Mouse (Mus musculus) embryo, embryonic 10.5 days (tissue): ENCODE results near the gene Polr1d.
A peak's percentile ranks its signal among the peaks of the same experiment; 100 is the strongest.

Experiments
- DNase-seq: peaks from one replicate; pipeline ENCODE4 v3.0.0-alpha.2; 2015; ENCODE audit warnings: low spot score

Gene Polr1d

DNA sequence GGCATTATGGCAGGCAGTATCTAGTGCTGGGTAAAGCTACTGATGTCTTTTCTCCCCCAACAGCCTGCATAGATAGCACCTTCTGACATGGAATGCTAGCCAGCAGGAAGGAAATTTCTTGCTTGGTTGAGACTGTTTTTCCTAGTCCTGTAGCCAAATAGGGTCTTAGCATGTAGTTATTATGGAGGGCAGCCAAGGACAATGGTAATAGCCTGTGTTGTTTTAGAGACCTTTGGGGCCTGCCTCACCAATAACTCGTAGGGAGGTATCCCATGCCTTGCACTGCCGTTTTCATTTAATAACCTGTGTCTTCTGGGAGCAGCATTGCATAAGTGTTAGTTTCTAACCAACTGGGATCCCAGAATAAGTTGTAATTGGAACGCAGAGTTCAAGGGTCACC is 13.0 kb downstream of the Polr1d start:
- no peak for DNase-seq

- no peak for DNase-seq
Observed at GRCm38 (mm10) chr5:147090256-147090963, 13.6 kb downstream of the Polr1d start.

GRCm38 (mm10) chr5:147092448-147092847 is 15.6 kb downstream of the Polr1d start:
- no peak for DNase-seq

- DNase-seq: no peak
Observed at GRCm38 (mm10) chr5:147094296-147094695, 17.4 kb downstream of the Polr1d start.

DNA sequence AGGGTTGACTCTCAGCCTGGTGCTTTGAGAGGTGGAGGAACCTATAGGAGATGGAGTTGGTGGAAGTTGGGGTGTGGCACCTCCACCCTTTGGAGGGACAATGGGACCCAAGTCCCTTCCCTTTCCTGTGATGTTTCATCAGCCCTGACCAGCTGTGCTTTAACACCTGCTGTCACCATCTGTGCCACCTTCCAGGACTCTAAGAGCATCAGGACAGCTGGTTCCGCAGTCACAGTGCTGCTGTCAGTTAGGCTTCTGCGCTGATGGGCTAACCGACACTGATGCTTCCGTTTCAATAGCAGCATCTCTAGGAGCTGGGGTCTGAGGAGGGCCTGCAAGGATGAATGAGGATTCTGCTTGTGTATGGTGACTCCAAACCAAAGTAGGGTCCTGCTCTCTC is 19.7 kb downstream of the Polr1d start:
- DNase-seq: no peak

- DNase-seq: no peak
Observed at GRCm38 (mm10) chr5:147098667-147099066, 21.8 kb downstream of the Polr1d start.

- no peak for DNase-seq
Observed at GRCm38 (mm10) chr5:147100180-147100579, 23.3 kb downstream of the Polr1d start.

GRCm38 (mm10) chr5:147102295-147102694 is 25.4 kb downstream of the Polr1d start:
- DNase-seq: no peak

DNA sequence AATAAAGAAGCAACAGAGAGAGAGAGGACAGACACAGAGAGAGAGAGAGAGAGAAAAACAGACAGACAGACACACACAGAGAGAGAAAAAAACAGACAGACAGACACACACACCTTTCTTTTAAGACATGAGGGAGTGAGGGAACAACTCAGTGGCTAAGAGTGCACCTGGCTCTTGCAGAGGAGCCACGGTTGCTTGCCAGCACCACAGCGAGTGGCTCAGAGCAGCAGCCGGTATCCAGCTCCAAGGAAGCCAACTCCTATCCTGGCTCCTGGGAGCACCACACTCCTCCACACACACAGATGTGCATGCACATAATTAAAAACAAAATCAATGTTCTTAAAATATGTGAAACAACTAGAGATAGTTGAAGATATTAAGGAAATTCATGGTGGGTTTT is 30.4 kb downstream of the Polr1d start:
- DNase-seq: no peak

- DNase-seq: peak; percentile 9
Observed at GRCm38 (mm10) chr5:147108861-147109591, 32.2 kb downstream of the Polr1d start.

GRCm38 (mm10) chr5:147114738-147115137 is 37.9 kb downstream of the Polr1d start:
- no peak for DNase-seq

GRCm38 (mm10) chr5:147115631-147116030 is 38.8 kb downstream of the Polr1d start:
- no peak for DNase-seq

- DNase-seq: no peak
Observed at GRCm38 (mm10) chr5:147117027-147117426, 40.2 kb downstream of the Polr1d start.

DNA sequence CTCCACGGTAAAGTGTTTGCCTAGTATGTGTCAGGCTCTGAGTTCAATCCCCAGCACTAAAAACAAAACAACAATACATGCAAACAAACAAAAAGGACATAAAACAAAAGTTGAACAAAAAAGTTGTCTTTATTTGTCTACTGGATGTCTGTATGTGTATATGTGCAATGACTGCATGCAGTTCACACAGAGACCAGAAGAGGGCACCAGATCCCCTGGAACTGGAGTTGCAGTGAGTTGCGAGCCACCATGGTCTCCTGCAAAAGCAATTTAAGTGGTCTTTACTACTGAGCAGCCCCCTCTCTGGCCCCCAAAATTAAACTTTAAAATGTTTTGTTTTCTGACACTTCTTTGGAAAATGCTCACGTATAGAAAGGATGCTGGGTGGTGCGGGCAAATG is 44.3 kb downstream of the Polr1d start:
- peak; percentile 24 for DNase-seq

- no peak for DNase-seq
Observed at GRCm38 (mm10) chr5:147124794-147125193, 47.9 kb downstream of the Polr1d start.

GRCm38 (mm10) chr5:147125542-147126185 is 48.8 kb downstream of the Polr1d start:
- DNase-seq: no peak

DNA sequence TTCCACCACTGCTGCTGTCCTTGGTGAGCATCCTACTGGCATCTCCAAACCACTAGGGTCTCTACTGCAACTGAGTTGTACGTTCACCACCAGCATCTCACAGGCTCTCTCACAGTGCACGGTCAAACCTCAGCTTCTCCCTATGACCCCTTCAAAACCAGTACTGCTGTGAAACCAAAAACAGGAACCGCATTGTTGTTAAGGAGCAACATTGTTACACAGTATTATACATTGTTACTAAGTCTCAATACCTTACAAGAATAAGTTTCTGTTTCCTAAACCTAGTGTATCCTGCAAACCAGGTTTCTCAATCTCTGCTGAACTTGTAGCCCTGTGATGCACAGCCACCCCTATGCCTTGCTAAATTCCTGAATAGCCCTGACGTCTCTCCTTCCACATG is 51.0 kb downstream of the Polr1d start:
- DNase-seq: no peak

DNA sequence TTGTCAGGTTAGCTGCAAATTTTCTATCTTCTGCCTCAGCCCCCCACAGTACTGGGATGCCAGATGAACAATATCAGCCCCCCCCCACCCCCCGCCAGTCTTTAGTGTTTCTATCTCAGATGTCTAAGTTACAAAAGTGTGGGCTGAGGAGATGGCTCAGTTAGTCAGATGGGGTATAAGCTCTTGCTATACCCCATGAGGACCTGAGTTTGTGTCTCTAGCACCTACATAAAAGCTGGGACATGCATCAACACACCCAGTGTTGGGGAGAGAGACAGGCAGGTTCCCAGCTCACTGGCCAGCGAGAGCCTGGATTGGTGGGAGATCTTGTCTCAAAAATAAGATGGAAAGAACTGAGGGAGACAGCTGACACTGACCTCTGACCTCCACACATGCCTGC is 52.6 kb downstream of the Polr1d start:
- DNase-seq: no peak

DNA sequence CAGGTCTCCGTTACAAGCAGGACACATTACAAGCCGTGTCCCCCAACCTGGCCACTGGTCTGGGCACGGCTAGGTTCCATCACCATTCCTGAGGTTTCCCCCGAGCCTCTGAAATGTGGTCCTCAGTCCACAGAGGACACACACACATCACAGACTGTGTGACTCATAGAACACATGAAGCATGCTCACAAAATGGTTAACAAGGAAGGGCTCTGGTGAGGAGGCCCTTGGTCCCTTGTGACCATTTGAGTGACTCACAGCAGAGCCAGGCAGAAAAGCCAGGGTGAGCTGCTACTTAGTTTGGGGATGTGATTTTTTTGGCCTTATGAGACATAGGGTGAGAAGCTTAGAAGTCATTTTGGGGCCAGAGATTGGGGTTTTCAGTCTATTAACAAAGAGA is 55.1 kb downstream of the Polr1d start:
- DNase-seq: no peak

- DNase-seq: peak; percentile 53
Observed at GRCm38 (mm10) chr5:147133662-147134061, 56.8 kb downstream of the Polr1d start.

- peak; percentile 71 for DNase-seq
Observed at GRCm38 (mm10) chr5:147134341-147135088, 57.7 kb downstream of the Polr1d start.

DNA sequence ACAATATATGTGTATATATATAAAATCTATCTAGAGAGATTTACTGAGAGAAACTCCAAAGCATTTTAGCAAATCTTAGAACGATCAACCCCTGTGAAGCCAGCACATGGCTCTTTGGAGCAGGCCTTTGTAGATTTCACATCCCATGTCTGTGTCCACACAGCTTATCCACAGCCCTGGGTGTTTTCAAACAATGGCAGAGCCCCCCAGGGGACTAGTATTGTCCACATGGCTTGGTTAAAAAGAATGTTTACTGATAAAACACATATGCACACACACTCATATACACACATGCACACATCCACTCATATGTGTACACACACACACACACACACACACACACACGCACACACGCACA is 58.2 kb downstream of the Polr1d start:
- peak; percentile 25 for DNase-seq
